Mouse (Mus musculus) fat pad, adult 2 months (tissue): ENCODE results near the gene Adam12.

Experiments used
- DNase-seq: peaks from one replicate; pipeline ENCODE4 v3.0.0-alpha.2; 2011; ENCODE audit warnings: low read depth, low spot score; ENCODE audit errors: extremely low read depth

The Adam12 gene

GRCm38 (mm10) chr7:134231378-134232346, at the start of gene Adam12:
TSS of gene Adam12 (minus strand) at chr7:134232146.
- no peak for DNase-seq

GRCm38 (mm10) chr7:134272956-134273355, 41.0 kb upstream of the Adam12 start:
- no peak for DNase-seq

- no peak for DNase-seq
Measured at GRCm38 (mm10) chr7:134272421-134272820, 40.5 kb upstream of the Adam12 start.

GRCm38 (mm10) chr7:134265783-134266182, 33.8 kb upstream of the Adam12 start:
- DNase-seq: no peak

GRCm38 (mm10) chr7:134263146-134263906, 31.4 kb upstream of the Adam12 start:
- DNase-seq: no peak

- no peak for DNase-seq
Measured at GRCm38 (mm10) chr7:134261003-134261701, 29.2 kb upstream of the Adam12 start.

- no peak for DNase-seq
Measured at GRCm38 (mm10) chr7:134250273-134250870, 18.4 kb upstream of the Adam12 start.

- DNase-seq: no peak
Measured at GRCm38 (mm10) chr7:134248041-134248440, 16.1 kb upstream of the Adam12 start.

GRCm38 (mm10) chr7:134246624-134247023, 14.7 kb upstream of the Adam12 start:
- no peak for DNase-seq

- no peak for DNase-seq
Measured at GRCm38 (mm10) chr7:134242773-134243172, 10.8 kb upstream of the Adam12 start.

- no peak for DNase-seq
Measured at GRCm38 (mm10) chr7:134241212-134241611, 9.3 kb upstream of the Adam12 start.

- DNase-seq: no peak
Measured at GRCm38 (mm10) chr7:134240579-134240978, 8.6 kb upstream of the Adam12 start.

GRCm38 (mm10) chr7:134238863-134239262, 6.9 kb upstream of the Adam12 start:
- no peak for DNase-seq

- DNase-seq: no peak
Measured at GRCm38 (mm10) chr7:134237356-134237755, 5.4 kb upstream of the Adam12 start.

- no peak for DNase-seq
Measured at GRCm38 (mm10) chr7:134236727-134237126, 4.8 kb upstream of the Adam12 start.

- no peak for DNase-seq
Measured at GRCm38 (mm10) chr7:134235552-134235951, 3.6 kb upstream of the Adam12 start.

GRCm38 (mm10) chr7:134230708-134231107, 1.2 kb downstream of the Adam12 start:
- no peak for DNase-seq

GRCm38 (mm10) chr7:134229899-134230298, 2.0 kb downstream of the Adam12 start:
- no peak for DNase-seq

GRCm38 (mm10) chr7:134227773-134228455, 4.0 kb downstream of the Adam12 start:
- no peak for DNase-seq

GRCm38 (mm10) chr7:134227101-134227500, 4.8 kb downstream of the Adam12 start:
- DNase-seq: no peak
